Mouse (Mus musculus): Measurements from ENCODE around the gene Ccdc88b.

- TF ChIP-seq CTCF (IDR thresholded peaks at IDR 0.05; ENCODE audit: control insufficient read depth, insufficient read depth, insufficient read length) = no peak
- no peak for TF ChIP-seq MAX (IDR thresholded peaks at IDR 0.05)
- TF ChIP-seq MYOD1 (IDR thresholded peaks at IDR 0.05; ENCODE audit: control insufficient read depth, insufficient read length, low read depth) = no peak
- no peak for TF ChIP-seq MYOG (IDR thresholded peaks at IDR 0.05; ENCODE audit: control insufficient read depth, extremely low read depth, insufficient read length)
- no peak for TF ChIP-seq USF1 (IDR thresholded peaks at IDR 0.05; ENCODE audit: low read depth)
- no peak for TF ChIP-seq CEBPB (IDR thresholded peaks at IDR 0.05; ENCODE audit: low read depth)
- TF ChIP-seq FOSL1 (IDR thresholded peaks at IDR 0.05; ENCODE audit: insufficient read depth, low read length, poor library complexity, severe bottlenecking) = no peak
Measured at GRCm38 (mm10) chr19:6854658-6855057, 3.4 kb downstream of the Ccdc88b start.
